Mouse (Mus musculus): ENCODE measurements around the gene Olfr860.
"Not testable (repeated sequence)": the region's sequence is repeated elsewhere in the genome, so short reads cannot be mapped to it uniquely, and the experiment has no call there.

Gene Olfr860

DNA sequence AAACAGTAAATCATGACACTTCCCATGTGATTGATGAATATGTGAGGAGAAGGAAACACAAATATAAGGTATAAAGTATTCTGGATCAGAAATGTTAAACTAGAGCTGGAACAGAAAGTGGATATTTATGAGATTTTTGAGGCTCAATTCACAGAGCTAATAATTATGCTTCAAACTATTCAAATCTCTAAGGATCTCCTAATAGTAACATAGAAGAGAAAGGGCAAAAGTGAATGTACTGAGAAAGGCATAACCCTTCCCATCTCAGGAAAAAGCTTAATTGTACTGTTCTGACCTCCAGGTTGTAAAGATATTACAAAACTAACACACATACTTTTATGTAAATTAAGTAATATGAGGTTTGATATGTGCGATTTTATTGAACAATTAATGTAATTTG, at the start of gene Olfr860:
TSS of gene Olfr860 (minus strand) at position 101 of the 400 bp plus-strand sequence.
- no peak for DNase-seq

DNA sequence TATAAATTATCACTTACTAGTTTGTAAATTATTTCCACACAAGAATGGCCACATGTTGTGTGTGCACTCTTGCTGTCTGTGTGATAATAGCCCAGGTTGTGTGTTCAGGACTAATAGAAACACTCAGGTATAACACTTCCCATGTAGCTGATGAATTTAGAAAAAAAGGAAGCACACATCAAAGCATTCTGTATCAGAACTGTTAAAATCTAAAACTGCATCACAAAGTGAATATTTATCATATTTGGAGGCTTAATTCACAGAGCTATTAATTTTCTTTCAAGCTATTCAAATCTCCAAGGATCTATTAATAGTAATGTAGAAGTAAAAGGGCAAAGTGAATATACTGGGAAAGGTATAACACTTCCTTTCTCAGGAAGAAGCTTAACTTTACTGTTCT, 38.4 kb upstream of the Olfr860 start, which contains the start of gene Olfr862:
TSS of gene Olfr862 (minus strand) at position 101 of the 400 bp plus-strand sequence.
- DNase-seq = no peak

DNA sequence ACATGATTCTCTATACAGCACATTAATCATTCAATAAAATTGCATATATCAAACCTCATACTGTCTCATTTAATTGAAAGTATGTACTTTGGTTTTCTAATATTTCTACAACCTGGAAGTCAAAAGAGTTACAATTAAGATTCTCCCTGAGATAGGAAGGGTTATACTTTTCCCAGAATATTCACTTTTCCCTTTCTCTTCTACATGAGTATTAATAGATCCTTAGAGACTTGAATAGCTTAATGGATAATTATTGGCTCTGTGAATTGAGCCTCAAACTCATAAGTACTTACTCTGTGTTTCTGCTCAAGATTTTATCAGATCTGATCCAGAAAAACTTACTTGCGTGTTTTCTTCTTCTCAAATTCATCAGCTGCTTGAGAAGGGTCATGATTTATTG, 44.9 kb downstream of the Olfr860 start, which contains the start of gene Olfr859:
TSS of gene Olfr859 (plus strand) at position 301 of the 400 bp plus-strand sequence.
- DNase-seq = not testable (repeated sequence)

DNA sequence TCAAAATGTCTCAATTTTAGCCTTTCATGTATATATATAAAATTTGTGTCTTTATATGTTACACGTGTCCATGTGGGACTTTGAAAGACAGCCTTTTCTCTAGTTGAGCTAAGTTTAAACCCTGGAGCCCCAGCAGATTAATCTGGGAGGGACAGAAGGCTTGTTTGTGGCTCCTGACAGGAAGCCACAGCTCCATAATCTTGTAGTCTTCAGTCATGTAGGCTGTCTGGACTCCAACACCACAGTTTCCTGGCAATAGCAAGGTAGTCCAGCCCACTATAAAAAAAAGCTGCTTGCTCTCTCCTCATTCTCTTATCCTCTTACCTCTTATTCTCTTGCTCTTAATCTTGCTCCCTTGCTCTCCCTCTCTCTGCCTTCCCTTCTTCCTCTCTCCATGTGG, 46.5 kb downstream of the Olfr860 start:
- DNase-seq = no peak
